Mouse (Mus musculus): ENCODE measurements around the gene Sh3bgrl3.

Sh3bgrl3 gene

DNA sequence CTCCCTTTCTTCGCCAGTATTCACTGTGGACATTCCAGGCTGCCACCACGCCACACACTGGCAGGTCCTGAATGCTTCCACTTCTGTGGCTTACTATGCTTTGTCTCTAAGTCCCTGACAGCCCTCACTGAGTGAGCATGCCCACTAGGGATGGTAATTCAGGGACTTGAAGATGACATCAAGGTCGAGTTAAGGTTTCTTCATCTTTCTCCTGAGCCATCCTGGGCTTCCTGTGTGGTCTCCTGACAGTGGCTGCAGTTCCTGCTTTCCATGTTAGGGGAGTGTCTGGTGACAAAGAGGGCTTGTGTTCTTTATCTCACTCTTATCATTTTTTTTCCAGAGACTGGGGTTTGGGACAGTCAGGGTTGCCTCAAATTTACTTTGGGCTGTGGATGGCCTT, 17.9 kb downstream of the Sh3bgrl3 start:
- no peak for DNase-seq (ENCODE audit: low spot score)

GRCm38 (mm10) chr4:134108196-134108595, 20.4 kb downstream of the Sh3bgrl3 start:
- no peak for DNase-seq (ENCODE audit: low spot score)

GRCm38 (mm10) chr4:134107730-134108129, 20.9 kb downstream of the Sh3bgrl3 start:
- no peak for DNase-seq (ENCODE audit: low spot score)

- DNase-seq (ENCODE audit: low spot score) = no peak
Observed at GRCm38 (mm10) chr4:134106105-134106504, 22.5 kb downstream of the Sh3bgrl3 start.

DNA sequence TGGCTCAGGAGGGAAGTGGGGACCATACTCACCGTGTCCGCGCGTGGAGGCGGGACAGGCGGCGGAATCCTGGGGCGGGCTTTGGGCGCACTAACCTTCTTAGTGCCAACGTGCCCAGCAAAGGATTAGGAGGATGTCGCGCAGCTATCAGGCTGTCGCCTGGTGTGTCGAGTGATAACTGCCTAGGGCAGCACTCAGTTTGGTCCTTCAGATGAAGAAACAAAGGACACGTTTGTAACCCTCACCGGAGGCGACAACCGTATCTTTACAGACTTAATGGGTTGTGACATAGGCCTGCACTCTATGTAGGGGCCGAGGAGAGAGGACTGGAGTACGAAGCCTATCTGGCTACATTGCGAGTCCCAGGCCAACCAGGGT, 25.9 kb downstream of the Sh3bgrl3 start:
- no peak for DNase-seq (ENCODE audit: low spot score)

GRCm38 (mm10) chr4:134101979-134102741, 26.4 kb downstream of the Sh3bgrl3 start, which contains the start of gene Ubxn11:
Gene Ubxn11 (plus strand): TSS chr4:134102570.
- peak; percentile 65 for DNase-seq (ENCODE audit: low spot score)

- no peak for DNase-seq (ENCODE audit: low spot score)
Observed at GRCm38 (mm10) chr4:134100245-134100644, 28.3 kb downstream of the Sh3bgrl3 start.

- no peak for DNase-seq (ENCODE audit: low spot score)
Observed at GRCm38 (mm10) chr4:134098628-134099027, 30.0 kb downstream of the Sh3bgrl3 start.

- no peak for DNase-seq (ENCODE audit: low spot score)
Observed at GRCm38 (mm10) chr4:134097015-134097608, 31.5 kb downstream of the Sh3bgrl3 start.

- no peak for DNase-seq (ENCODE audit: low spot score)
Observed at GRCm38 (mm10) chr4:134096120-134096519, 32.5 kb downstream of the Sh3bgrl3 start.

- no peak for DNase-seq (ENCODE audit: low spot score)
Observed at GRCm38 (mm10) chr4:134094923-134095547, 33.6 kb downstream of the Sh3bgrl3 start, which contains the start of gene Cd52. Gene Cd52 (minus strand): TSS chr4:134095082.

DNA sequence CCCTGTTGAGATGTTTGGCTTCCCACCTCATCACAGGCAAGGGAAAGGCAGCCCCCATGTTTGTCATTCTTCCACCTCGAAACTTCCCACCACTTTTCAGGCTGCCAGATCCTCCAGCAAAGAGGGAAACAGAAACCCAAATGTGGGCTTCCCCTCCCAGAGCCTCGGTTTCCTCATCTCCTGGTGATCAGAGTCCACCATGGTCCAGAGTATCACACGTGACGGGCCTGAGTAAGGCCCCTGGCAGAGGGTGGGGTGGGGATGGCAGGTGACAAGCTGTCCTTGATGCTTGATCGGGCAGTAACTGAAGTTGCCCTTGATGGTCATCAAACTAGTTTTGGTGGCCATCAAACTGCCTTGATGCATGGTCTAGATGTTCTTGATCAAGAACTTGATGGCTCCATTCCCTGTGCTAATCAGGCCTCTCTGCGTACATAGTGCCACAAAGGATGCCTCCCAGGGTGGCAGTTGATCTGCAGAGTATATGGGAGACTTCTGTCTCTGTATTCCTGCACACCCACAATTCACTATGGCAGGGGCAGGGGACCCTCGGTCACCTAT, 34.5 kb downstream of the Sh3bgrl3 start:
- no peak for DNase-seq (ENCODE audit: low spot score)

DNA sequence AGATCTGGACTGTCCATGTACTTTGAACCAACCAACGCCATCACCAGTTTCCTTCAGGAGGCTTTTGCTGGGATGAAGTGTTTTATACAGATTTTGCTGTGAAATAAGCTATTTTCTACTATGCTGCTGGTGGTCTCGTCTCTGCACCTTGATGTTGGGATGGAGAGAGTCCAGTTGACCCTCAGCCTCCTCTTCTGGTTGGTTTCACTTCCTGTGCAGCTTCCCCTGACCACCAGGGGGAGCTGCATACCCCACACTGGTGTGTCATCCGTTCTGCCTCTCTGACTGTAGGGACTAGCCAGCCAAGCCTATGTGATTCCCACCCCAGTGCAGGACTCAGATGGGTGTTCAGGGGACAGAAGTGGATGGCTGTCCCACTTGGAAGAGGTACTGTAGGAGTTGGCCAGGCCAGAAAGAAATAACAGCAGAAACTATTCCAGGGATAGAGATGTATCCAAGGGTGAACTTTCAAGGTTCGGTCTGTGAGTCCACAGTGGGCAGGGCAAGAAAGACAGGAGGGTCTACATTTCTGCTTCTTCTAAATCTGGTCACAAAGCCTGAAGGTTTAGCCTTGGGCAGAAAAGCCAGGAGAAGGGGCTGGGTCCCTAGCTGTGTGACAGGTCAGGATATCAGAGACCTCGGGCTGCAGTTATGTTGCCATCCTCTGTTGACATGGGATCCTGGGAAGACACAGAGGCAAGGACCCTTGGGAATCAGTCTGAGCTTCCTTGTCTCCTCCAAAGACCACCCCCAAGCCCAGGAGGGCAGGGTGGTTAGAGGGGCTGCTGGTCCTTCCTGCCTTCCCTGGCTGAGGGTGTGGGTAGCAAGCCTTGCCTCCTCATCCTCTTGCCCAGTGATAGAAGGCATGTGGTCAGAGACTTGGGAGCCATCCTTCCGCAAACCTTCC, 36.0 kb downstream of the Sh3bgrl3 start:
- DNase-seq (ENCODE audit: low spot score) = no peak

DNA sequence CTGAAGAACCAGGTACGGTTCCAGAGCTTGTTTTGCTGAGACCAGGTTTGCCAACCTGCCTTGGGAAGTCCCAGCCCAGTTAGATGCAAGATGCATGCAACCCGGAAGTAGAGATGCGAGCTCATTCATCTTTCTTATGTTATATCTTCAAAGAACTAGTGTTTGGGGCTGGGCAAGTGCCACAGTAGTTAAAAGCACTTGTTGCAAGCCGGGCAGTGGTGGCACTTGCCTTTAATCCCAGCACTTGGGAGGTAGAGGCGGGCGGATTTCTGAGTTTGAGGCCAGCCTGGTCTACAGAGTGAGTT, 37.4 kb downstream of the Sh3bgrl3 start:
- no peak for DNase-seq (ENCODE audit: low spot score)

- DNase-seq (ENCODE audit: low spot score) = no peak
Observed at GRCm38 (mm10) chr4:134090521-134091224, 37.9 kb downstream of the Sh3bgrl3 start.

DNA sequence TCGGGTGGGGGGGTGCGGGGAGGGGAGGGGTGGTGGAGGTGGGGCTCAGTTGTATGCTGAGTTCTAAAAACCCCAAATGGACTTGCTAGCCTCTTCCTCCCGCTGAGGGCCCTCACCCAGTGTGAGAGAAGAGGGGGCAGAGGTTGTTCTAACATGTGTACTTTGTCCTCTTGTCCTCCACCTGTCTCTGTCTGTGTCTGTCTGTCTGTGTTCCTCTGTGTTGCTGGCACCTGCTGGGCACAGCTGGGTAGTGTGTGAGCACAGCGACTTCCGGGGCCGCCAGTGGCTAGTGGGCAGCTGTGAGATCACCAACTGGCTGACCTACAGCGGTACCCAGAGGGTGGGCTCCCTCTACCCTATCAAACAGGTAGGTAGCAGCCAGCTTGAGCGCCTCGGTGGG, 39.6 kb downstream of the Sh3bgrl3 start:
- DNase-seq (ENCODE audit: low spot score) = no peak

DNA sequence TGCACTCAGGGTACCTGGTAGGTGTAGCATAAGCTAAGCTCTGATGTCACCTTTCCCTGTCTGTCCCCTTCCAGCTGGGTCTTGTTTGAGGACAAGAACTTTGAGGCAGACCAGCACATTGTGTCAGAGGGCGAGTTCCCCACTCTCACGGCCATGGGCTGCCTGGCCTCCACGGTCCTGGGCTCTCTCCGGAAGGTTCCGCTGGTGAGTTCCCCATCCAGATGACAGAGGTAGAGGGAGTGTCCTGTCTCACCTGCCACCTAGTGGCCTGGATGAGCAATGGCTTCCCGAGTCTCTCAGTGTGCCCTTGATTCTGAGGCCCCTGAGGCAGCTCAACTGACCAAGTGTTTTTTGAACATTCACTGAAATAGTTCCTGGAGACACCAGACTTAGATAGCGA, 41.2 kb downstream of the Sh3bgrl3 start:
- no peak for DNase-seq (ENCODE audit: low spot score)

DNA sequence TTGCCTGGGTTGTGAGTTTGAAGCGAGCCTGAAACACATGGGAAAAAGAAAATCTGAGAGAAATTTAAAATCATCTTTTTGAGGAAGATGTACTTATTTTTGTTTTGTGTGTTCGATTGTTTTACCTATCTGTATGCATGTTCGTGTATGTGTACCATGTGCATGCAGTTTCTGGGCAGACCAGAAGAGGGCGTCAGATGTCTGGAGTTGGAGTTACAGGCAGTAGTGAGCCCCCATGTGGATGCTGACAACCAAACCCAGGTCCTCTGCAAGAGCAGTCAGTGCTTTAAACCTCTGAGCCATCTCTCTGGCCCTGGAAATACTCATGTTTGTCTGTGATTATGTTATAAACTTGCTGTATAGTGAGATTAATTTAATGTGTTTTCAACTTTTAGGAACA, 43.6 kb downstream of the Sh3bgrl3 start:
- DNase-seq (ENCODE audit: low spot score) = no peak

GRCm38 (mm10) chr4:134082460-134082859, 46.1 kb downstream of the Sh3bgrl3 start:
- DNase-seq (ENCODE audit: low spot score) = no peak

DNA sequence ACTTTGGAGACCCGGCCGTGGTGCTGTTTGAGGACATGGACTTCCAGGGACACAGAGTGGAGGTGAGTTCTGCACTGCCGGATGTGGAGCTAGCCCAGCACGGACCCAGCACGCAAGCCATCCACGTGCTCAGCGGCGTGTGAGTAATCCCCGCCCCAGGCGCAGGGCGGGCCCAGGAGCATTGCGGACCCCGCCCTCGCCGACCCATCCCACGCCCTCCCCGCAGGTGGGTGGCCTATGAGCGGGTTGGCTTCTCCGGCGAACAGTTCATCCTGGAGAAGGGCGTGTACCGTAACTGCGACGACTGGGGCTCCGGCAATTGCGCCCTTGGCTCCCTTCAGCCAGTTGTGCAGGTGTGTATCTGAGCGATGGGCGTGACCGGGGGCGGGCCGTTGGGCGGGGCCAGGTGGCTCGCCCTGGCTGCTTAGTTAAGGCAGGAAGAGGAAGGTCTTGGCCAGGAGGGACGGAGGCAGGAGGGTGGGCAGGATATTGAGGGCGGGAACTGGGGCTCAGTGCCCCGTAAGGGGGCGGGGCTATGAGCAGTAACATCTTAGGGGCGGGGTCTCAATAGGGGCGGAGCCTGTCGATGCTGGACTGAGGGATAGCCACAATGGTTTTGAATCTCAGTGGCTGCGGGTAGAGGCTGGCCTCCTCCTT, 46.7 kb downstream of the Sh3bgrl3 start:
- peak; percentile 45 for DNase-seq (ENCODE audit: low spot score)

- DNase-seq (ENCODE audit: low spot score) = no peak
Observed at GRCm38 (mm10) chr4:134080674-134081073, 47.9 kb downstream of the Sh3bgrl3 start.
